Mouse (Mus musculus): ENCODE data around the gene AI413582.

AI413582 gene

DNA sequence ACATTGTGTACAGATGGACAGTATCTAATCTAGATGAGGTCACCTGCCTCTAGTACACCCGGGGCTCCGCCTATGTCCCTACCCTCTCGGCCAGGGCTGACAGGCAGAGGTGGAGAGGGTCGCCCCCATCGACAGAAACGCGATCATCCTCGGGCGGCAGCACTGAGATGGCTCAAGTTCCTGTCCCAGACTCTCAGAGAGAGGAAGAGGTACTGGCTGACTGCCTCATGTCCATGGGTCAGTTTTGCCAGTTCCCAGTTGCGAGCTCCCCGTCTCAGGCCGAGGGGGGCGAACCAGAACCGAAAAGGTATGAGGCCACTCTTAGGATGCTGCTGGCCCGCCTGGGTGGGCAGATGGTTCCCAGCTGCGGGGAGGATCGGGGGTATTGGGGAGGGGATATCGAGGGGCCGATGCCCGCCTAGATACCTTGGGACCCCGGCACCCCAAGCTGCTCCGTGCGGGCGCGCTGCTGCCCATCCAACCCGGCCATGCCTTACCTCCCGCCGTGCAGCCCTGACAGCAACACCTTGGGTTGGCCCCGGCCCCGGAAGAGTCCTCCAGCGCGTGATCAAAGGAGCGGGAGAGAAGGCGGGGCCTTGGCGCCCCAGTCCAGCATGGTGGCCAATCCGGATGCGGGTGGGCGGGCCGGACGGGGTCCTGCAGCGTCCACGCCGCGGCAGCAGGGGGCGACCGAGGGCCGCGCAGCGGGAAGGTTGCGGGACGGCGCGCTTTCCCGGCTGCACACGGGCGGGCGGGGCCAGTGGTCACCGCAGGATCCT is at the start of gene AI413582:
Gene AI413582 (minus strand): TSS at position 594 of the 779 bp plus-strand sequence.
- DNase-seq (ENCODE audit: low spot score): peak; percentile 97

DNA sequence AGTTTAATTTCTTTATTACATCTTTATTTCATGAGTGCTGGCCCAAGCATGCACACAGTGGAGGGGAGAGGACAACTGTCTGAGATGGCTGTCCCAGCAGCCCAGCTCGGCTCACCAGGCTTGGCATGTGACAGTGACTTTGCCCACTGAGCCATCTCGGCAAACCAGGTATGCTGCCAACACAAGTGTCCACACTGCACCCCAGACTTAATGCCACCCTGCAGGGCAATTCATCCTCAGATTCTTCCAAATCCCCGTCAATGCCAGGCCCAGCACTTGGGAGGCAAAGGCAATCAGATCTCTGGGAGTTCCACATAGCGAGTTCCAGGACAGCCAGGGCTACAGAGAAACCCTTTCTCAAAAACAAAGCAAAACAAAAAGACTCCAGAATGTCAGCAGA is 47.5 kb upstream of the AI413582 start:
- no peak for DNase-seq (ENCODE audit: low spot score)

DNA sequence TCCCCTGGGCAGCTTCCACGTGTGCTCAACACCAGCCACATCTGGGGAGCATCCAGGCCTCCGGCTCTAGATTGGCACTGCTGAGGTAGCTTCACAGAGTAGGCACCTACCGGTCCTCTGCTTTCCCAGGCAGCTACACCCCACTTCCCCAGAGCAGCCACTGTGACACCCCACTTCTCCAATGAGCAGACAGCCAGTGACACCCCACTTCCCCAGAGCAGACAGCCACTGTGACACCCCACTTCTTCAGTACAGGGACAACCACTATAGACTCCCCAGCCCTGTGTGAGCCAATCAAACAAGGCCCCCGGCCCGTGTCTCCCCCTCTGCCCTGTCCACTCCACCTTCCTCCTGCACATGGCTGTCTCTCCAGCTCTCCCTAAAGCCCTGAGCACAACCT is 46.4 kb upstream of the AI413582 start:
- DNase-seq (ENCODE audit: low spot score): no peak

DNA sequence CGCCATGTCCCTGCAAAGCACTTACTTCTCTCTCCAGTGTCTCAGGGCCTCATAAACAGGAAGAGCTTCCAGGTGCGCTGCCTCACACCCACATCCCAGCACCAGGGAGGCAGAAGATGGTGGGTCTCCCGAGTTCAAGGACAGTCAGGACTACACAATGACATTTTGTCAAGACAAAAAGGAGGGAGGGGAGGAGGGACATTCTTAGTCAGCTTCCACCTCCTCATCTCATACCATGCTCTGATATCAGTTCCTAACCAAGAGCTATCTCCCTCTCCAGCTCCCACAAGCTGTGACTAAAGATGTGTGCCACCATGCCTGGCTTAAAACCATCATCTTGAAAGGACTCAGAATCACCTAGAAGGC is 45.9 kb upstream of the AI413582 start:
- no peak for DNase-seq (ENCODE audit: low spot score)

DNA sequence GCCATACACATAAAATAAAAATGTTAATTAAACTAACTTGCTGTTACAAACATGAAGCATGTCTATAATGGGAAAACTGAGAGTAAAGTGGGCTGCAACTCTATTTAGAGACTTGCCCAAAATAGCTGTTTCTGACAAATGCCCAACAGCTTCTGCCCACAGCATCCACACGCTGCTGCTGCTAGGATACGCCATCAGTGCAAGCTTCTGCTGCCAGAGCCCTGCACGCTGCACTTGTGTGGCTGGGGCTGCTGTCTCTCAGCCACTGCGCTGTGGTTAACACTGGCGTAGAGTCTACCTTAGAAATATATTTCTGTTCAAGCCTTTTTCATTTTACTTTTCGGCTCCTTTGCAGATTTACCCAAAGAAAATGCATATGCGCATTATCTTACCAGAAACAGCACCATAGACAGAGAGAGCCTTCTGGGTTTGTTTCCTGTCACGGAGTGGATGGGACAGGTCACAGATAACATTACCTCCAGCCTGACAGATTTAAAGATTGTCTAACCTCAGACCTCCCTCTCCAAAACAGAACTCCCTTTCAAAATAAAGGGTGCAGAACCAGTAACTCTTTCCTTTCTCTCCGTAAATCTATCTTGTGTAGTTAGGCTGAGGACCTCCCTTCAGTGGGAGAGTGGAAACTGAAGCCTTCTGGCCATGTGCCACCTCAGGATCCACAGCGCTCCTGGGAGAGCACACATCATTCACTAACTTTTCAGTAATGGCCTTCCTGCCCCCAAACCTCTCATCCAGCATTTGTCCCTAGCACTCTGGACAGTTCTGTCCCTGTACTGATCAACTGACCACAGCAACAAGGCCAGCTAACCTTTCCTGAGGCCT is 45.3 kb upstream of the AI413582 start:
- DNase-seq (ENCODE audit: low spot score): no peak

DNA sequence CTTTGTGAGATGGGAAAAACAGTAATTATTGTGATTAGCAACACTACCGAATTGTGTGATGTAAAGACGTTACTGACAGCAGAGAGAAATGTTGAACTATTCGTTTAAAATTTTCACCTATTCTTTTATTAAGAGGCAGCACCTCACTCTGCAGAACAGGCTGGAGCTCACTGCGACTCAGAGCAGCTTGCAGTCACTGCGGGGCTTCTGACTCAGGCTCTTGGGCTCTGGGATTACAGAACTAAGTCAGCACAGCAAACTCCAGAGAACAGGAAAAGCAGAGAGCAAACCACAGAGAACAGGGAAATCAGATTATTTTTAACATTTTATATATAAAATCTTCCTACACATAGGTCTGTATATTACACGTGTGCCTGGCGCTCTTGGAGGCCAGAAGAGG is 44.0 kb upstream of the AI413582 start:
- DNase-seq (ENCODE audit: low spot score): no peak

DNA sequence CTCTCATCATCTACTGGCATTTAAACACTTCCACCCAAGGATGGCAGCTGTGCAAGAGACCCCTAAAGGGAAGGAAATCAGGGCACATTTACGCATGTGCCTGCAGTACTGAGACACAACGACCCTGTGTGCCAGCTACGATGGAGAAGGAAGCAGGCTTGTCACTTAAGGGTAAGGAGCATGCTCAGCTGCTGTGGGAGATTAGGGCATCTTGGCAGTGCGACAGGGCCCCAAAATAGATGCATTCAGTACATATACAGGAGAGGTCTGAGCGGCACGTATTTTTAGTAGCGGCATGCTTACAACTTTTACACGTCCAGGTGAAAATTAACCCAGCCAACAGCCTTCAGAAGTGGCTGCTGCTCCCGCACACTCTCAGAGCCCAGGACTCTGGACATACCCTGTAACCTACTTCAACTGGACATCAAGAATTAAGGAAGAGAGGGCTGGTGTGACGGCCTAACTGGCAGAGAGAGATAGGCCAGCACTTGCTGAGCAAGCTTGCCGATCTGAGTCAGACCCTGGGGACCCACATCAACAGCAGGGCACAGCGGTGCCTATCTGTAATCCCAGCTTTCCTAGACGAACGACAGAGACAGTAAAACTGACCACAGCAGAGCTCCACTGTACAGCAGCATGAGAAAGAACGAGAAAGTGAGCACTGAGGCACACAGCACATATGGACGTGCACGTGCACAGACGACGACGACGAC is 38.1 kb upstream of the AI413582 start:
- no peak for DNase-seq (ENCODE audit: low spot score)

DNA sequence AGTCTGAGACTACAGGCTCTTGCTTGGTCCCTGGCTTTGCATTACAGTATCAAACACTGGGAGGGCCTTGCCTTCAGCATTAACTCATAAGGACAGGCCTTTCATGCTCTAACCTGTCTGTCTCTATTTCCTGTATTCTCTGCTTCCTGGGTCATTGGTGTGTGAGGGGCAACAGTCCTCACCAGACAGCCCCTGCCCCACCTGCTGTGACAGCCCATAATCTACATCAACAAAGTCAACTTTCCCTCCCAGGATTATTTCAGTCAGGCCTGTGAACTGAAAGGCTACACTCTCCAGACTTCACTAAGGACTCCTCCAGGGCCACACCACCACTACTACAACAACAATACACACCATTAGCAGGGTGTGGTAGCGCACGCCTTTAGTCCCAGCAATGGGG is 37.5 kb upstream of the AI413582 start:
- DNase-seq (ENCODE audit: low spot score): no peak

DNA sequence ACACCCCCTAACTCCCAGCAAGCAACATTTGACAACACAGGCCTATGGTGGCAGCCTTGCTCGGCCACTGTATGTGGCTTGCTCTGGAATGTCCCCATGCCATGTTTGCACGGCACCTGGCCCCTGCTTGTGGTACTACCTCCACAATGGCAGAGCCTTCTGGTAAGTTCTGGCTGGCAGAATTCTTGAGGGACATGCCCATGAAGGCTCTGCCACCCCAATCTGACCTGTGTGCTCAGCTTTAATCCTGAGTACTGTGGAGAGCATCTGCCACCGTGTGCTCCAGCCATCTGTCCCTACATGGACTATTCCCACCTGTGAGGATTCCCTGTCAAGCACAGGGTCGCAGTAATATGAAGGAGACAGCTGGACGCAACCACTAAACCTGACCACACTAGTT is 35.3 kb upstream of the AI413582 start:
- DNase-seq (ENCODE audit: low spot score): no peak

DNA sequence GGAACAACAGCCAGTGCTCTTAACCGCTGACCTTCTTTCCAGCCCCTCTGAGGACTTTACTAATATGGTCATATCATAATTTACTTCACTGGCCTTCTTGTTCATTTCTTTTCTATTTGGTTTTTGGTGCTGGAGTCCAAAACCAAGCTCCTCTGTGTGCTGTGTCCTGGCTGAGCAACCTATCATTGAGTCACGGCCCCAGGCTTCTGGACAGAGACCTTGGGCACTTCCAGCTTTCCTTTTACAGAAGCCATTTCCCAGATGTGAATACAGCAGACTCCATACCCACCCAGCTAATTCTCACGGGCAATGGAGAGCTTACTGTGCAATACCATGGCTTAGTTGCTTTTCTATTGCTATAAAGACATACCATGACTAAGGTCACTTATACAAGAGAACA is 34.7 kb upstream of the AI413582 start:
- no peak for DNase-seq (ENCODE audit: low spot score)

DNA sequence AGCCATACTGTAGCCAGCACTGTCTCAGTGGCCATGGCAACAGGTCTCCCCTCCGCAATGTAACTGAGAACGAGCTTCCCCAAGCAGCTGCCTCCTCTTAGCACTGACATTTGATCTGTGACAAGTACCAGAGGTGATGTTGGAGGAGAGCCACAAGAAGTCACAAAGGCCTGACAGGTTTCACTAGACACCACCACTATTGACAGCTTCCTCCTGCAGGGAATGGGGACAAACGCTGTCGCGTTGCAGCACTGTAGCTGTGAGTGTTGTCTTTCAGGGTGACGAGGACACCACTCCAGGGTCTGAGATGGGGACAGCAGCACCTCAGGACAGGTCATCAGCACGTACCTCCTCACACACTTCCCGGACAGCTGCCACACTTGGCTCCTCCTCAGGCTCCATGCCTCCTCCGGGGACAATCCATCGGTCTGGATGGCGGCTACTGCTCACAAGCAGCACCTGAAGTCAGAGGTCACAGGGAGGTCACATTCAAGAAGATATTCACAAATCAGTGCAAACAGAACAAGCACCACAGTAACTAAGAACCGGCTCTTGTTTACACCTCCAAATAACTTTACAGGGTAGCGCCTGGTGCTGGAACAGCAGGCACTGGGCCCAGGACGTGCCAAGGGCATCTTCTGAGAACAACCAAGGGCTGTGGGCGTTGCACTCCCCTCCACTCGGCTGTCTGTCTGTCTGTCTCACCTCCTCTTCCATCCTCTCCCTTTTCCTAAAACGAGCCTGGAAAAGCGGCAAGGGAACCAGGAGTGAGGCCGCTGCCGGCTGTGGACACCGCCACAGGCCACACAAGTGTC is 31.0 kb upstream of the AI413582 start:
- no peak for DNase-seq (ENCODE audit: low spot score)

DNA sequence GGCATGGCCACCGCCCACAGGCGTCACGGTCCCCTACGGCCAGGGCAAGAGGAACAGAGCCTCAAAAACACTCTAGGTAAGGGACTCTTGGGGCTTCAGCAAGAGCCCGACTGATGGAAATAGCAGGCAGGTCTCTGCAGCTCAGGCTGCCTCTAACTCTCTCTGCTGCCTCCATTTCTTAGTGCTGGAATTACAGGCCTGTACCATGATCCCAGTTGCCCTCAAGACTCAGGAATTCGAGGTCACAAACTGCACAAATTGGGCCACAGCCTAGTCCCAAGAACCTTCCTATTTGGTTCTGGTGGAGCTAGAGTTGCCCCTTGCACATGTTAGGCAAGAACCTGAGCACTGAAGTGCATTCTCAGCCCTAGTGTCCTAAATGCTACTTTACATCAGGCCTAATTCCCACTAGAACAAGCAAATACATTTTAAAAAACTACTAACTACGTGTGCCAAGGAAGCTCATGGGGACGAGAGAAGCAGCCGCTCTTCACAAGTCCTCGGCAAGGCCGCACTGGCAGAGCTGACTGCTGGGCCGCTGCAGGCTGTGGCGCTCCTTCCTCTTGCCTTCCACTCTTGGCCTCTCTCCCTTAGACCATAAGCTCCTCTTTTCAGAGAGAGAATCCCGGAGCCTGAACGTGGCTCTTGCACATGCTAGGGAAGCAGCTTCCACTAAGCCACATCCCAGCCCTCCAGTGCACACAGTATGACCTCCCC is 30.3 kb upstream of the AI413582 start:
- DNase-seq (ENCODE audit: low spot score): no peak

DNA sequence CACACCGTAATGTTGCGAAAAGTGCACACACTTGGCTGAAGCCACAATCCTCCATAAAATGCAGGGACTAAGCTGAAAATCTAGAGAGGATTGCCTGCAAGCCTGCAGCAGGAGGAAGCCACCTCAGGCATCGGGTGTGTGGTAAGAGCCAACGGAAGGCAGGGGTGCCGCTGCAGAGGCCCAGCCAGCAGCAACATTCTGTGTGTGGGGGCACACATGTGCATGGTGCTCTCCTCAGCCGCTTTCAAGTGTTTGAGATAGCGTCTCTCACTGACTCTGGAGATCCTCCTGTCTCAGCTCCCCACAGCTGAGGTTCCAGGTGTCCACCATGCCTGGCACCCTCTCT is 27.0 kb upstream of the AI413582 start:
- no peak for DNase-seq (ENCODE audit: low spot score)

DNA sequence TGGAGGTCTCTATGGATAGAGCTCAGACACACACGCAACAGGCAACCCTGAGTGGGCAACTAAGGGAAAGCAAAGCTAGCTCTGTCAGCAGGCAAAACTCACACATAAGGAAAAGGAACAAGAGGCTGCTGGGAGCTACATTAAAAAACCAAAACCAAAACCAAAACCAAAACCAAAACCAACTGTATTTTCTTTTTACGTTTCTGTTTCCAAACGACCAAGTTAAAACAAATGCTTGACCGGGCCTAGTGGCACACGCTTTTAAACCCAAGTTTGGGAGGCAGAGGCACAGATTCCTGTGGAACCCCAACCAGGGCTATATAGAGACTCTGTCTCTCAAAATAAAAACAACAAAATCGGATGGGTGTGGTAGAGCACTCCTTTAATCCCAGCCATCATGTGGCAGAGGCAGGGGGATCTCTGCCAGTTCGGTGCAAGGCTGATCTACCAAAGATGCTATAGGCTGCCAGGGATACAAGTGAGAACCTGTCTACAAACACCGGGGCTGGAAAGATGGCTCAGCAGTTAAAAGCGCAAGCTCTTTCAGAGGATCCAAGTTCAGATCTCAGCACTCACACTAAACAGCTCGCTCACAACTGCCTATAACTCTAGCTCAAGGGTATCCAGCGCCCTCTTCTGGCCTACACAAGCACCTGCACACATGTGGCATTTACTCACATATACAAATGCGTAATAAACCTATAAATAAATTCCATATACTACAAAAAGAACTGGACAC is 26.4 kb upstream of the AI413582 start:
- DNase-seq (ENCODE audit: low spot score): no peak

DNA sequence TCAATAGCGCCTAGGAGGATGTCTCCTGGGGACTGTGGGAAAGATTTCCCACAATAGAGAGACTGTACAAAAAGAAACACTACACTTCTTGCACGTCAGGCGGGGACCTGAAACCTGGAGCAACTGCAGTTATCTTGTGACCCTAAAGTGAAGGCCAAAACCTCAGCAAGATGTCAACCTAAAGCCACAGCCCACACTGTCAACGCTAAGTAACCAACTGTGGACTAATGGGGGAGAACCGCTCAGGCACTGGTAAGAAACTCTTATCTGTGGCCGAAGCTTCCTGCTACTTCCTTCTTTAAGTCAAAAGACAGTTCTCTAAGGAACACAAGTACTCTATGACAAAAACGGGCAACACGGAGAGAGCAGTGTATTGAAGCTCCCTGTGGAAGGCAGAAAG is 22.7 kb upstream of the AI413582 start:
- DNase-seq (ENCODE audit: low spot score): no peak

DNA sequence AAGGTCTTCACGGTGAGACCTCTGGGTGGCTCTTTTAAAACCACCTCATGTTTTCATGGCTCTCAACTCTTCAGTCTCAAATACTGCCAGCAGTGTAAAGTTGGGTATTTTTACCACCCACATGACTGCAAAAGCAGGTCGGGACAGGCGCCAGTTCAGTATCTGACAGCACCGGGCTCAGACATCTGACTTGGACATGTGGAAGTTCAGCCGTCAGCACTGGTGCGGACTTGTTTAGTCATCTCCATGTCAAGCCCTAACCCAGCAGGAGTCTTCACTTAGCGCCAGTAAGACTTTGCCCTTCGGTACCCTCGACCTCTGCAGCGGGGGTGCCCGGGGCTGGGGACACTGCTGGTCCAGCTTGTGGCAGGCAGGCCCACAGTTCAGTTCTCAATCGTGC is 21.7 kb upstream of the AI413582 start:
- DNase-seq (ENCODE audit: low spot score): peak; percentile 29

DNA sequence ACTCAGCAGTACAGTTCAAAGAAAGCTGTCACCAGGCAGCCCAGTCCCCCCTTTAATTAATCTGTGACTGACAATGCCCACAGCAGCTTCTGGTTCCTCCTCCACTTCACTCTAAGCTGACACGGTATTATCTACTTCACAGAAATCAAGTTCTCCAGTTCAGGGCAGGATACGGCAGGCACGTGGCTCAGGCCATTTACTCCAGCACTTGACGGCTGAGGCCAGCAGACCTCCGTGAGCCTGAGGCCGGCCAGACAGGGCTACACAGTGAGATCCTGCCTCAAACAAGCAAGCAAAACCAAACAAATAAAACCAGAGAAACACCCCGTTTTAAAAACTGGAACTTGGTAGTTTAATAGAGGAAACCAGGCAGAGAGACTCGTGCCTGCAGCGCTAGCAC is 21.1 kb upstream of the AI413582 start:
- DNase-seq (ENCODE audit: low spot score): no peak

DNA sequence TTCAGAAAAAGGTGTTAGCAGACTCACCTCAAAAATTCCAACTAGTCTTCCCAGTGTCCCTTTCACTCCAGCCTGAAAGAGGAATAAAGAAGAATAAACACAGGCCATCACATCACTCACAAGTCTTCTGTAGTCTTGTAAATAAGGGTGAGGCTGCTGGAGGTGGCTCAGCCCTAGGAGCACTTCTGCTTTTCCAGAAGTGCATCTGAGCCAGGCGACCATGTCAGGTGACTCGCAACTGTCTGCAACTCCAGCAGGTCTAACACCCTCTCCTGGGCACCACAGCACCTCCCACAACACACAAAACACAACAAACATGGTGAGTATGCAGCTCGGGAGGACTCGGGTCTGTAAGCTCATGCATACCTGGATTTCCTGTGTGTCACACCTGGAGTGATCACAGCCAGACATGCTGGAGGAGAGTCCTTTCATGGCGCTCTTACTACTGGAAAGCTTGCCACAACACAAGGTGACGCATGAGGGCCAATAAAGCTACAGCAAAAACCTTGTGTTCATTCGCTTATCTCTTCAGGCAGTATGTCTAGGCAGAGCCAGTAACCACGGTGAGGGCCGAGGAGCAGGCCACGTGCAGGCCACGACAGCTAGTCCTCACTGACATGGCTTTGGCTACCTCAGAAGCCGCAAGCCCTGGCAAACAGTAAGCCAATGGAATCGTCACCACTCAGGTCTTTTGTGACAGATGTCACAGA is 17.8 kb upstream of the AI413582 start:
- no peak for DNase-seq (ENCODE audit: low spot score)

DNA sequence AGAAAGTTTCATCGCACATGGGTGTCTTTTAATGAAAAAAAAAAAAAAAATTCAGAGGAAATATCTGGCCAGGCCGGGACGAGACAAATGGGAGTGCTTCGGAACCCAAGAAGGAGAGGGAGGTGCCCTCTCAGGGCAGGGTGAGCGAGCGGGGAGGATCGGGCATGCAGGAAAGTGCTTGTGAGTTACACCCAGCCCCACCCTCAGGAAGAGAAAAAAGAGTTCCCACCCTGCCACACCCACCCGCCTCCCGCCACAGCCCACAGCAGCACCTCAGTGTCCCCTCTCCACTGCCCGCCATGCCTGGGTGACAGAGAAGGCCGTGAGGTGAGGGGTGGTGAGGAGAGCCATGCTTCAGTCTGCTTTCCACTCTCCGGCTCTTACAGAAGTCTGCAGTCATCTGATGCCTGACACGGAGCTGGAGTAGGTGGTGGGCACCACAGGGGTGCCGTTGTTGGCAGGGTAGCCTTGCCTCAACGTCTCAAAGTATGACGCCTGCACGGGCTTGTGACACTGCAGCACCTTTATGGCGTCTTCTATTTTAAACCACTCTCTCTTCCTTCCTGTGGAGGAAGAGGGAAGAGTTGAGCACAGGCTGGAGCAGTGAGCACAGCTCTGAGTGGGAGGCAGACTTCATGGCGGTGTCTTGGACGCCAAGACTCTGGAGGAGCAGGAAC is 15.0 kb upstream of the AI413582 start:
- no peak for DNase-seq (ENCODE audit: low spot score)

DNA sequence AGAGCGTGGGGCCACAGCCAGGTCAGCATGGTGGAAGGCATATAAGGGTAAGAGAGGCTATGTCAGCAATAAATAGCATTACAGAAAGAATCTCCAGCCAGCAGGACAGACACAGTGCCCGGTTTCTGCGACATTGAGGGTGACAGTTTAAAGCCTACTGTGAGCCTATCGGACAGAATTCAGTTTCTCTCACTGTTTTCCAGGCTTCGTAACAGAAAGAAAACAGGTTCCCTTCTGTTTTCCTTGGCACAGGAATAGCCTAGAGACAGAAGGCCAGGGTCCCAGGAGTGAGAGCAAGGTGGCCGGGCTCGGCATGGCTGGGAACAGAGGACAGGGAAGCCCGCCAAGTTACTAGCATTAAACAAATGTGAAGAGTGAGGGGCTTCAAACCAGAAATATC is 14.3 kb upstream of the AI413582 start:
- no peak for DNase-seq (ENCODE audit: low spot score)

All from urinary bladder, postnatal 25 days (tissue).